Mouse (Mus musculus): ENCODE measurements around the gene Dscaml1.

Dscaml1 gene

GRCm38 (mm10) chr9:45454889-45455610 is 28.6 kb downstream of the Dscaml1 start:
- no peaks in the 10 kb centered on the region for H3K27me3 ChIP-seq (ENCODE audit: control insufficient read depth, insufficient read depth, low read length, poor library complexity, severe bottlenecking)
- no peak for DNase-seq (ENCODE audit: low read depth, low spot score)
- no peaks in the 10 kb centered on the region for H3K36me3 ChIP-seq (ENCODE audit: control insufficient read depth, insufficient read depth, low read length, poor library complexity, severe bottlenecking)

- H3K36me3 ChIP-seq (ENCODE audit: control insufficient read depth, insufficient read depth, low read length, poor library complexity, severe bottlenecking) = no peaks in the 10 kb centered on the region
- no peaks in the 10 kb centered on the region for H3K27me3 ChIP-seq (ENCODE audit: control insufficient read depth, insufficient read depth, low read length, poor library complexity, severe bottlenecking)
- no peak for DNase-seq (ENCODE audit: low read depth, low spot score)
These were observed 30.8 kb downstream of the Dscaml1 start for GRCm38 (mm10) chr9:45457200-45457599.

- Histone ChIP-seq H3K27me3 (ENCODE audit: control insufficient read depth, insufficient read depth, low read length, poor library complexity, severe bottlenecking) (no peaks in the 10 kb centered on the region), H3K36me3 (ENCODE audit: control insufficient read depth, insufficient read depth, low read length, poor library complexity, severe bottlenecking) (no peaks in the 10 kb centered on the region)
- no peak for DNase-seq (ENCODE audit: low read depth, low spot score)
These were observed 31.9 kb downstream of the Dscaml1 start for GRCm38 (mm10) chr9:45458363-45458762.

GRCm38 (mm10) chr9:45465396-45466019 is 39.1 kb downstream of the Dscaml1 start:
- DNase-seq (ENCODE audit: low read depth, low spot score) = no peak
- H3K27me3 ChIP-seq (ENCODE audit: control insufficient read depth, insufficient read depth, low read length, poor library complexity, severe bottlenecking) = no peaks in the 10 kb centered on the region
- H3K36me3 ChIP-seq (ENCODE audit: control insufficient read depth, insufficient read depth, low read length, poor library complexity, severe bottlenecking) = no peaks in the 10 kb centered on the region

- Histone ChIP-seq H3K36me3 (ENCODE audit: control insufficient read depth, insufficient read depth, low read length, poor library complexity, severe bottlenecking) (no peaks in the 10 kb centered on the region), H3K27me3 (ENCODE audit: control insufficient read depth, insufficient read depth, low read length, poor library complexity, severe bottlenecking) (no peaks in the 10 kb centered on the region)
- no peak for DNase-seq (ENCODE audit: low read depth, low spot score)
These were observed 41.8 kb downstream of the Dscaml1 start for GRCm38 (mm10) chr9:45468235-45468634.

GRCm38 (mm10) chr9:45470746-45471471 is 44.5 kb downstream of the Dscaml1 start:
- no peak for DNase-seq (ENCODE audit: low read depth, low spot score)
- Histone ChIP-seq H3K36me3 (ENCODE audit: control insufficient read depth, insufficient read depth, low read length, poor library complexity, severe bottlenecking) (no peaks in the 10 kb centered on the region), H3K27me3 (ENCODE audit: control insufficient read depth, insufficient read depth, low read length, poor library complexity, severe bottlenecking) (no peaks in the 10 kb centered on the region)

GRCm38 (mm10) chr9:45471691-45472090 is 45.3 kb downstream of the Dscaml1 start:
- no peaks in the 10 kb centered on the region for H3K27me3 ChIP-seq (ENCODE audit: control insufficient read depth, insufficient read depth, low read length, poor library complexity, severe bottlenecking)
- DNase-seq (ENCODE audit: low read depth, low spot score) = no peak
- no peaks in the 10 kb centered on the region for H3K36me3 ChIP-seq (ENCODE audit: control insufficient read depth, insufficient read depth, low read length, poor library complexity, severe bottlenecking)

- DNase-seq (ENCODE audit: low read depth, low spot score) = no peak
- no peaks in the 10 kb centered on the region for H3K27me3 ChIP-seq (ENCODE audit: control insufficient read depth, insufficient read depth, low read length, poor library complexity, severe bottlenecking)
- no peaks in the 10 kb centered on the region for H3K36me3 ChIP-seq (ENCODE audit: control insufficient read depth, insufficient read depth, low read length, poor library complexity, severe bottlenecking)
These were observed 48.4 kb downstream of the Dscaml1 start for GRCm38 (mm10) chr9:45474874-45475273.

GRCm38 (mm10) chr9:45480936-45481335 is 54.5 kb downstream of the Dscaml1 start:
- DNase-seq (ENCODE audit: low read depth, low spot score) = no peak
- no peaks in the 10 kb centered on the region for H3K36me3 ChIP-seq (ENCODE audit: control insufficient read depth, insufficient read depth, low read length, poor library complexity, severe bottlenecking)

GRCm38 (mm10) chr9:45486665-45487074 is 60.2 kb downstream of the Dscaml1 start:
- Histone ChIP-seq H3K36me3 (ENCODE audit: control insufficient read depth, insufficient read depth, low read length, poor library complexity, severe bottlenecking) (no peaks in the 10 kb centered on the region), H3K27me3 (ENCODE audit: control insufficient read depth, insufficient read depth, low read length, poor library complexity, severe bottlenecking) (no peaks in the 10 kb centered on the region; the same call in 1 of the 2 replicates)
- no peak for DNase-seq (ENCODE audit: low read depth, low spot score)

More at GRCm38 (mm10) chr9:45480936-45481335, 54.5 kb downstream of the Dscaml1 start:
- no peaks in the 10 kb centered on the region for H3K27me3 ChIP-seq (ENCODE audit: control insufficient read depth, insufficient read depth, low read length, poor library complexity, severe bottlenecking)

GRCm38 (mm10) chr9:45487179-45487801 is 60.9 kb downstream of the Dscaml1 start:
- DNase-seq (ENCODE audit: low read depth, low spot score) = no peak
- no peaks in the 10 kb centered on the region; the same call in 1 of the 2 replicates for H3K27me3 ChIP-seq (ENCODE audit: control insufficient read depth, insufficient read depth, low read length, poor library complexity, severe bottlenecking)
- H3K36me3 ChIP-seq (ENCODE audit: control insufficient read depth, insufficient read depth, low read length, poor library complexity, severe bottlenecking) = no peaks in the 10 kb centered on the region

- H3K27me3 ChIP-seq (ENCODE audit: control insufficient read depth, insufficient read depth, low read length, poor library complexity, severe bottlenecking) = no peaks in the 10 kb centered on the region; the same call in 1 of the 2 replicates
- DNase-seq (ENCODE audit: low read depth, low spot score) = no peak
- no peaks in the 10 kb centered on the region for H3K36me3 ChIP-seq (ENCODE audit: control insufficient read depth, insufficient read depth, low read length, poor library complexity, severe bottlenecking)
These were observed 64.5 kb downstream of the Dscaml1 start for GRCm38 (mm10) chr9:45490899-45491298.

GRCm38 (mm10) chr9:45494889-45495288 is 68.5 kb downstream of the Dscaml1 start:
- Histone ChIP-seq H3K36me3 (ENCODE audit: control insufficient read depth, insufficient read depth, low read length, poor library complexity, severe bottlenecking) (no peaks in the 10 kb centered on the region), H3K27me3 (ENCODE audit: control insufficient read depth, insufficient read depth, low read length, poor library complexity, severe bottlenecking) (no peaks in the 10 kb centered on the region; the same call in 1 of the 2 replicates)
- DNase-seq (ENCODE audit: low read depth, low spot score) = no peak

GRCm38 (mm10) chr9:45496340-45496739 is 69.9 kb downstream of the Dscaml1 start:
- H3K36me3 ChIP-seq (ENCODE audit: control insufficient read depth, insufficient read depth, low read length, poor library complexity, severe bottlenecking) = no peaks in the 10 kb centered on the region
- DNase-seq (ENCODE audit: low read depth, low spot score) = no peak
- no peaks in the 10 kb centered on the region for H3K27me3 ChIP-seq (ENCODE audit: control insufficient read depth, insufficient read depth, low read length, poor library complexity, severe bottlenecking)
